Mouse (Mus musculus) liver, embryonic 16.5 days (tissue): ENCODE measurements around the gene Dnase1l2. TPM values are rescaled to one million over a fixed set of nuclear protein-coding genes. Genes with fewer than 3 reads are reported as not detected.

ENCODE experiments used
- ATAC-seq: fragments of 200-750 bp; cut with Nextera tagmentation; 2 replicates; pipeline ENCODE4 v1.8.0; 2017; ENCODE audit warnings: low read depth, mild to moderate bottlenecking, moderate number of reproducible peaks, moderate library complexity
- H3K27ac ChIP-seq: fragments of 300-500 bp; sonication (generic); 2 replicates; pipeline ENCODE4 v1.5.1; 2014; ENCODE audit warnings: mild to moderate bottlenecking, low read length
- H3K27me3 ChIP-seq: fragments of 300-500 bp; sonication (generic); 2 replicates; pipeline ENCODE4 v1.6.1; 2014; ENCODE audit warnings: low read depth, low read length, mixed read lengths; ENCODE audit not compliant: control insufficient read depth, insufficient read depth
- H3K36me3 ChIP-seq: fragments of 300-500 bp; sonication (generic); 2 replicates; pipeline ENCODE4 v1.6.1; 2014; ENCODE audit warnings: mild to moderate bottlenecking; ENCODE audit not compliant: control insufficient read depth, insufficient read depth
- H3K4me1 ChIP-seq: fragments of 300-500 bp; sonication (generic); 2 replicates; pipeline ENCODE4 v1.6.1; 2014; ENCODE audit warnings: low read depth, low read length, mixed read lengths; ENCODE audit not compliant: control insufficient read depth
- H3K4me2 ChIP-seq: fragments of 300-500 bp; sonication (generic); 2 replicates; pipeline ENCODE4 v1.6.1; 2014; ENCODE audit warnings: low read depth, low read length, mixed read lengths
- H3K4me3 ChIP-seq: fragments of 300-500 bp; sonication (generic); 2 replicates; pipeline ENCODE4 v1.5.1; 2014; ENCODE audit warnings: low read depth, mild to moderate bottlenecking, low read length
- H3K9ac ChIP-seq: fragments of 300-500 bp; sonication (generic); 2 replicates; pipeline ENCODE4 v1.6.1; 2014; ENCODE audit warnings: low read depth, low read length
- H3K9me3 ChIP-seq: fragments of 300-500 bp; sonication (generic); replicated peaks from 2 replicates; pipeline ENCODE4 v1.6.1; 2016; ENCODE audit warnings: low read length; ENCODE audit not compliant: control insufficient read depth
- WGBS: fragments of 180-500 bp; shearing (Covaris S2); extraction: QIAGEN DNeasy Blood & Tissue Kit; methylation state at CpG from one replicate; pipeline ENCODE4 v1.1.7; 2014; ENCODE audit not compliant: insufficient replicate concordance; 5-methylcytosine and 5-hydroxymethylcytosine counted together
- polyA plus RNA-seq: library from polyadenylated mRNA; unstranded; fragments of >200 nt; fragmentation: Nextera tagmentation; extraction: Ambion mirVana; gene quantifications from 2 replicates; pipeline ENCODE4 v1.2.1, GENCODE M21; 2015

The Dnase1l2 gene
- polyA plus RNA-seq, 1 experiment from 2014 or later = 0.67 TPM

GRCm38 (mm10) chr17:24402371-24402770 is 40.5 kb downstream of the Dnase1l2 start:
- no peak for ATAC-seq
- no peaks in the 10 kb centered on the region for H3K27me3 ChIP-seq

DNA sequence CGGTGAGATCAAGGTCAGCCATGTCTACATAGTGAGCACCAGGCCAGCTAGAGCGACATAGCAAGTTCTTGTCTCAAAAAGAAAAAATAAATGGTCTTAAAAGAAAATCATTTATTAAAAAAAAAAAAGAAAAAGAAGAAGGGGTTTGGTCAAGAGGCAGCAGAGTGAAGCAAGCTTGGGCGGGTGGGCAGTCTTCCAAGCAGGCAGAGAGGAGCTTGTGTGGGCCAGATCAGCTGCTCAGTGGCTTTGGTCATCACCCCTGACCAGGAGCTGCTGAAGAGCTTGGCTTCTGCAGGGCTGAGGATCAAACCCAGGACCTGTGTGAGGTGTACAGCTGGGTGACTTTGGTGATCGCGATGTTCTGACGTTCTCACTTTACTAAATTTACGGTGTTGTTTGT is 48.4 kb downstream of the Dnase1l2 start:
- ATAC-seq = no peak

More at GRCm38 (mm10) chr17:24402371-24402770, 40.5 kb downstream of the Dnase1l2 start:
- no peak overlapping the region for H3K27ac ChIP-seq
- WGBS = 82% methylated on average over 3 of the region's 3 CpGs
- peaks cover 58% of the 10 kb centered on the region for H3K36me3 ChIP-seq
- H3K9me3 ChIP-seq = no peaks in the 10 kb centered on the region
- no peak overlapping the region for H3K4me3 ChIP-seq
- H3K9ac ChIP-seq = no peak overlapping the region
- H3K4me1 ChIP-seq = no peaks in the 10 kb centered on the region
- no peak overlapping the region for H3K4me2 ChIP-seq

DNA sequence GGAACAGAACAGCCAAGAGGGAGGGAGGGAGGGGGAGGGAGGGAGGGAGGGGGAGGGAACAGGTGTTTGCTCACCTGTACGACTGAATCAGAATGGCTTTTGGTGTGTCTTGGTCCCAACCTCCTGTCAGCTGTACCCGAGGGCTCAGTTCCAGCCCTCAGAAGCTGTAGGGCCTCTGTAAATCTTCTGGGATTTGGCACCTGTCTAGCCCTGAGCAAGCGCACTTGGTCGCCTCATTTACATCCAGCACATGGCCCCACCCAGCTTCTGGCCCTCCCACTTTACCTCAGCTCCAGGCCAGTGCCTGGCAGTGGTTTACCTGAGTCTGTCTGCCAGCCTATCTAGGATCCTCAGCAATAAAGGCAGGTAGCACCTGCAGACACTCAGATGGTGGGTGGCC is 49.4 kb downstream of the Dnase1l2 start:
- ATAC-seq = no peak
- Histone ChIP-seq H3K36me3 (peaks cover 19% of the 10 kb centered on the region), H3K4me3 (no peak overlapping the region), H3K9me3 (no peaks in the 10 kb centered on the region), H3K27ac (no peak overlapping the region), H3K4me2 (no peak overlapping the region), H3K9ac (no peak overlapping the region), H3K4me1 (no peaks in the 10 kb centered on the region), H3K27me3 (no peaks in the 10 kb centered on the region)
- 61% methylated on average over 4 of the region's 4 CpGs for WGBS

More for the DNA sequence above, 48.4 kb downstream of the Dnase1l2 start:
- no peak overlapping the region for H3K9ac ChIP-seq
- no peak overlapping the region for H3K27ac ChIP-seq
- no peaks in the 10 kb centered on the region for H3K27me3 ChIP-seq
- H3K4me1 ChIP-seq = no peaks in the 10 kb centered on the region
- H3K4me3 ChIP-seq = no peak overlapping the region
- no peak overlapping the region for H3K4me2 ChIP-seq
- no peaks in the 10 kb centered on the region for H3K9me3 ChIP-seq
- WGBS = 80% methylated on average over 7 of the region's 7 CpGs
- H3K36me3 ChIP-seq = peaks cover 22% of the 10 kb centered on the region

- Histone ChIP-seq H3K4me2 (no peak overlapping the region), H3K4me1 (no peaks in the 10 kb centered on the region), H3K9me3 (no peaks in the 10 kb centered on the region), H3K4me3 (no peak overlapping the region), H3K9ac (no peak overlapping the region), H3K27me3 (no peaks in the 10 kb centered on the region), H3K27ac (no peak overlapping the region), H3K36me3 (peaks cover 28% of the 10 kb centered on the region)
- WGBS = 70% methylated on average over 8 of the region's 8 CpGs
- ATAC-seq = no peak
These were observed 51.8 kb downstream of the Dnase1l2 start for GRCm38 (mm10) chr17:24391149-24391548.

Other genes starting within 250 kb of the Dnase1l2 start
- 7.0 and 7.4 TPM in 2 replicates for gene Tbc1d24, start 237.5 kb downstream of the Dnase1l2 start, polyA plus RNA-seq
- 0.65 and 0.78 TPM in 2 replicates for gene Ntn3, start 233.6 kb downstream of the Dnase1l2 start, polyA plus RNA-seq
- 7.1 and 7.4 TPM in 2 replicates for gene Tedc2, start 222.3 kb downstream of the Dnase1l2 start, polyA plus RNA-seq
- gene Ccnf, start 191.6 kb downstream of the Dnase1l2 start, polyA plus RNA-seq = 72.1 and 75.2 TPM in 2 replicates
- gene Abca17, start 92.0 kb downstream of the Dnase1l2 start, polyA plus RNA-seq = not detected in 2 replicates
- gene Abca3, start 91.2 kb downstream of the Dnase1l2 start, polyA plus RNA-seq = 13.4 and 15.0 TPM in 2 replicates
- 96.9 and 101 TPM in 2 replicates for gene Rnps1, start 28.5 kb downstream of the Dnase1l2 start, polyA plus RNA-seq
- gene Eci1, start 16.5 kb downstream of the Dnase1l2 start, polyA plus RNA-seq = 94.0 and 95.5 TPM in 2 replicates
- gene E4f1, start 27.2 kb upstream of the Dnase1l2 start, polyA plus RNA-seq = 11.4 and 12.3 TPM in 2 replicates
- 48.2 and 49.0 TPM in 2 replicates for gene Pgp, start 27.3 kb upstream of the Dnase1l2 start, polyA plus RNA-seq
- not detected in 2 replicates for gene Bricd5, start 30.8 kb upstream of the Dnase1l2 start, polyA plus RNA-seq
- 11.8 and 11.9 TPM in 2 replicates for gene Mlst8, start 36.0 kb upstream of the Dnase1l2 start, polyA plus RNA-seq
- 0.08 and 0.13 TPM in 2 replicates for gene Caskin1, start 45.5 kb upstream of the Dnase1l2 start, polyA plus RNA-seq
- gene Traf7, start 84.8 kb upstream of the Dnase1l2 start, polyA plus RNA-seq = 28.5 and 29.6 TPM in 2 replicates
- 0.46 and 0.87 TPM in 2 replicates for gene Rab26, start 91.1 kb upstream of the Dnase1l2 start, polyA plus RNA-seq
- 2.7 and 4.0 TPM in 2 replicates for gene Pkd1, start 106.7 kb upstream of the Dnase1l2 start, polyA plus RNA-seq
- gene Tsc2, start 189.5 kb upstream of the Dnase1l2 start, polyA plus RNA-seq = 20.6 and 23.7 TPM in 2 replicates
- gene Nthl1, start 189.6 kb upstream of the Dnase1l2 start, polyA plus RNA-seq = 5.9 and 6.7 TPM in 2 replicates
- 9.8 and 11.8 TPM in 2 replicates for gene Slc9a3r2, start 207.2 kb upstream of the Dnase1l2 start, polyA plus RNA-seq
- 0.15 and 0.38 TPM in 2 replicates for gene Npw, start 215.4 kb upstream of the Dnase1l2 start, polyA plus RNA-seq
- 6.3 and 8.7 TPM in 2 replicates for gene Zfp598, start 226.6 kb upstream of the Dnase1l2 start, polyA plus RNA-seq
- gene Syngr3, start 246.8 kb upstream of the Dnase1l2 start, polyA plus RNA-seq = 0.05 and 0.21 TPM in 2 replicates